Mouse (Mus musculus) testis, adult 2 months (tissue): ENCODE measurements around the gene Aprt. TPM values are rescaled to one million over a fixed set of nuclear protein-coding genes. Genes with fewer than 3 reads are reported as not detected.

Source experiments
- H3K27ac ChIP-seq: fragments of 200-500 bp; 2 replicates; pipeline ENCODE4 v1.5.1; 2012; ENCODE audit warnings: low read depth, low read length; ENCODE audit not compliant: control insufficient read depth, insufficient read depth
- H3K27me3 ChIP-seq: fragments of 200-500 bp; 2 replicates; pipeline ENCODE4 v1.6.1; 2012; ENCODE audit warnings: mild to moderate bottlenecking, low read length, moderate library complexity; ENCODE audit not compliant: control insufficient read depth, insufficient read depth
- H3K36me3 ChIP-seq: fragments of 200-500 bp; 2 replicates; pipeline ENCODE4 v1.6.1; 2012; ENCODE audit warnings: mild to moderate bottlenecking, low read length; ENCODE audit not compliant: control insufficient read depth, insufficient read depth
- H3K4me1 ChIP-seq: fragments of 200-500 bp; 2 replicates; pipeline ENCODE4 v1.6.1; 2012; ENCODE audit warnings: low read length; ENCODE audit not compliant: control insufficient read depth, insufficient read depth
- H3K4me3 ChIP-seq: fragments of 200-500 bp; 2 replicates; pipeline ENCODE4 v1.5.1; 2012; ENCODE audit warnings: low read depth, mild to moderate bottlenecking, low read length, moderate library complexity, mixed read lengths; ENCODE audit not compliant: control insufficient read depth
- CTCF ChIP-seq: fragments of 200-500 bp; IDR thresholded peaks from 2 replicates; pipeline ENCODE4 v1.5.1; 2012; ENCODE audit warnings: low read depth, mild to moderate bottlenecking, inconsistent platforms, low read length, moderate library complexity; ENCODE audit not compliant: control insufficient read depth, insufficient read depth, insufficient replicate concordance
- POLR2A ChIP-seq: fragments of 200-500 bp; IDR thresholded peaks from 2 replicates; pipeline ENCODE4 v1.6.1; 2012; ENCODE audit warnings: low read depth, mild to moderate bottlenecking, inconsistent platforms, low read length, moderate library complexity; ENCODE audit not compliant: control insufficient read depth
- polyA plus RNA-seq: library from polyadenylated mRNA; depleted of rRNA; stranded (reverse); fragments of >200 nt; gene quantifications from 2 replicates; pipeline ENCODE4 v1.2.3, GENCODE M21; 2012; rRNA removed

Gene Aprt
- polyA plus RNA-seq, result 267 and 294 TPM in 2 replicates

DNA sequence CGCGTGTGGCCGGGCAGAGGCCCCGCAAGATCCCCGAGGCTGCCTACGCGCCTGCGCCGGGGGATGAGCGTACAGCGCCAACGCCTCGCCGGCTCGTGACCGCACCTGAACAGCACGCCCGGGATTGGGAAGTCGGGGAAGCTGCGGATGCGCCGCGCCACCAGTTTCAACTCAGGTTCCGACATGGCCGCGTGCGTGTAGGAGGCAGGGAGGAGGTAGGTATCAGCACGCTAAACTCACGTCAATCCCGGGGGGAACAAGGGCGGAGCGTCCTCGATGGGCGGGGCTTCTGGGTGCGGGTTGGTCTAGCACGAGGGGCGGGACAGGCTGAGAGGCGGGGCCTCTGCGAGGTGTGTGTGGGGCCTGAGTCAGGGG is at the start of gene Aprt:
TSS of gene Aprt (minus strand) at position 262 of the 375 bp plus-strand sequence.
- Histone ChIP-seq H3K4me3 (peak within 1 kb of the TSS; percentile 94), H3K27ac (peak within 1 kb of the TSS; percentile 73), H3K36me3 (no peaks in the 10 kb centered on the region), H3K27me3 (no peaks in the 10 kb centered on the region), H3K4me1 (peaks cover 12% of the 10 kb centered on the region)
- TF ChIP-seq CTCF (no peak), POLR2A (peak; percentile 70)

DNA sequence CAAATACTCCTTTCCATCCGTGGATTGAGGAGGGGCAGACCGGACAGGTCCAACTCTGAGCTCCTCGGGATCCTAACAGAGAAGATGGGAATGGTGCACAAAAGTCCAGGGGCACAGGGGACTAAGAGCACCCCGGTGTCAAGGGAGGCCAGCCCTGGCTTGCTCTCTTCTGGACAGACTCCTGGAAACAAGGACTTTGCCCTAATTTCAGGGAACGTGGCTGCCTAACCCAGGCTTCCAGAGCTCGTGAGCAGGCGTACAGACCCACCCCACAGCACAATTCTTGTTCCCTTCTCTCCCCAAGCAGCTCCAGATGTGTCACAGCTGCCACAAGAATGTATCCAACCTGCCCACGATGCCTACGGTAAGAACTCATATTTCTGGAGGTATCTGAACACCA is 49.1 kb upstream of the Aprt start:
- Histone ChIP-seq H3K4me3 (no peak overlapping the region), H3K4me1 (no peaks in the 10 kb centered on the region; the same call in 1 of the 2 replicates), H3K27me3 (no peaks in the 10 kb centered on the region), H3K36me3 (no peaks in the 10 kb centered on the region), H3K27ac (no peak overlapping the region)
- TF ChIP-seq POLR2A, result no peak
- no peak for TF ChIP-seq CTCF

DNA sequence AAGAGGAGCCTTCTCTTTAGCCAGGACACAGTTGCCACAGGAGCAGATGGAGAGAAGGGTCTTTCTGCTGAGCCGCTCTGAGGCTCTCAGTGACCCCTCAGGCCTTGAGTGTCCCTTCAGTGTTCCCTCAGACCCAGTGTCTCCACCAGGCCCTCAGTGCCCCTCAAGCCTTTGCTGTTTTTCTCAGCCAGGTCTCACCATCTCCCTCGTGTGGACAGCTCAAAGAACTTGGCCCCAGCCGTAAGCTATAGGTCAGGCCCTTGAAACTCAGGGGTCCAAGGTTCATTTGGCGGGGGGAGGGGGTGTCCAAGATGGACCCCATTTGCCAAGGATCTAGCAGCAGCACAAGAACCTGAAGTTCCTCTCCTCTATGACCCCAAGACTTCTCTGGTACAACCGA is 47.9 kb upstream of the Aprt start:
- no peak for TF ChIP-seq CTCF
- TF ChIP-seq POLR2A, result no peak
- H3K36me3 ChIP-seq, result no peaks in the 10 kb centered on the region
- no peaks in the 10 kb centered on the region; the same call in 1 of the 2 replicates for H3K4me1 ChIP-seq

DNA sequence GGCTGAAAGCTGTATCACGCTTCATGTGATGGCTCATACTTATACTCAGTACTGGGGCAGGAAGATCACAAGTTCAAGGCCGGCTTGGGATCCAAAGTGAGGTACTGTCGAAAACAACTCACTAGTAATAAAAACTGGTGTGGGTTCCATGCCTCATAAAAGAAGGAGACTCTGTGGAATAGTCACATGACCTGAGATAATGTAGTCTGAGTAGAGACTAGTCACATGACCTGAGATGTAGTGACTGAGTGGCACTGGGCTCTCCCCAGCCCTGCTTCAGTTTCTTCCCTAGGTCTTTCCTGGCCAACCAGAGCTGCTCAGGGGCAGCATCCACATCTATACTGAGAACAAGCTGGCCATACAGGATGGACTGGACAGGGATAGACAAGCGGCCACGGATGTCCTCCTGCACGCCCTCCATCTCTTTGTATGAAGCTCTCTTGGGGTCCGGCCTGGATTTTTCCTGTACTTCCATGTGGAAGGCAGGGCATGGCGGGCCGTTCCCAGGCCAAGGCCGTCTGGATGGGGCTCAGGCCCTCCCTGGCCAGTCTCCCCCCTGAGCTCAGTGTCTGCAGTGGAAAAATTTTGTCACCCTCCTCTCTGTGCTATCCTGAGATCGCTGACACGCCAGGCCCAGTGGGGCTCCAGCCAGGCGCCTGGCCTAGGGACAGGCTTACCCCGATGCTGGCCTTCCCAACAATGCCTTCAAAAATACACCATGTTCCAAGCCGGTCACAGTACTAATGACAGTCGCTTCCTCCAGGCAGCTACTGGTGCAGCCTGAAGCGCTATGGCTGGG is 47.3 kb upstream of the Aprt start:
- no peak overlapping the region for H3K27ac ChIP-seq
- no peak for TF ChIP-seq CTCF
- TF ChIP-seq POLR2A, result no peak
- H3K4me1 ChIP-seq, result no peaks in the 10 kb centered on the region; the same call in 1 of the 2 replicates
- H3K4me3 ChIP-seq, result no peak overlapping the region
- no peaks in the 10 kb centered on the region for H3K27me3 ChIP-seq
- no peaks in the 10 kb centered on the region for H3K36me3 ChIP-seq

More for the DNA sequence above, 47.9 kb upstream of the Aprt start:
- H3K4me3 ChIP-seq, result no peak overlapping the region
- H3K27me3 ChIP-seq, result no peaks in the 10 kb centered on the region
- no peak overlapping the region for H3K27ac ChIP-seq

DNA sequence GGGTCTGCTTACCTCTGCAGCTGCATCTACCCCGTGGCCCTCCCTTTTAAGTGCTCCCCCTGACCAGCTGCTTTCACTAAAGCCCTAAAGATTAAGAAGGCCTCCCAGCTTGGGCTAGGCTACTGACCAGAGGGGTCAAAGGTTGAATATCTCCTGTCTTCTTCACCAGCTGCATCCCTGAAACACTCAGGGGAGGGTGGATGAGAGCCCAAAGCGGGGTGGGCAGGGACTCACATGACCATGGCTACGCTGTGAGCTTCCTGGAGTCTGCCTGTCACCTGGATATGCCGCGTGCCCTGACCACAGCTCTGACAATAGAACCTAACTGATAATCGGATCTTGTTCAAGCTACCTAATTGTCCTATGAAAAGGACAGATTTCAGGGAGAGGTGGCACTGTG is 46.0 kb upstream of the Aprt start, which contains the start of gene Pabpn1l:
TSS of gene Pabpn1l (minus strand) at position 13 of the 400 bp plus-strand sequence.
- TF ChIP-seq POLR2A (no peak), CTCF (no peak)
- Histone ChIP-seq H3K27ac (no peak within 1 kb of the TSS), H3K4me1 (no peaks in the 10 kb centered on the region), H3K27me3 (no peaks in the 10 kb centered on the region), H3K36me3 (no peaks in the 10 kb centered on the region), H3K4me3 (no peak within 1 kb of the TSS)

DNA sequence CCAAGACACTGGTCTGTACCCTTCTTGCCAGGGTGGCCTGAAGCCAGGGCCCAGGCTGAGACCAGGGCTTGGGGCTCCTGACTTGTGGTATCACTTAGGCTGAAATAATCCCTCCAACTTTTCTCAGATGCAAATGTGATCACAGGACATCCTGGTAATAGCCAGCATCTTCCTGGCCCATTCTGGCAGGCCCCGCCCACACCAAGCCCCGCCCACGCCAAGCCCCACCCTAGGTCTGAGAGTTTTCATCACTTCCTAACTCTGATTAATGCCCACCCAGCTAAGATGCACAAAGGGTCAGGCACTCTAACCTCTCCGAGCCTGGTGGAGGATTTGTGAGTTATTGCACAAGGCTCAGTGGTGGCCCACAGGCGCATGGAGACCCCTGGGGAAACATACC is 43.7 kb upstream of the Aprt start:
- no peaks in the 10 kb centered on the region for H3K36me3 ChIP-seq
- TF ChIP-seq POLR2A, result no peak
- no peak for TF ChIP-seq CTCF
- H3K27ac ChIP-seq, result no peak overlapping the region
- no peak overlapping the region for H3K4me3 ChIP-seq
- H3K27me3 ChIP-seq, result no peaks in the 10 kb centered on the region
- H3K4me1 ChIP-seq, result no peaks in the 10 kb centered on the region

DNA sequence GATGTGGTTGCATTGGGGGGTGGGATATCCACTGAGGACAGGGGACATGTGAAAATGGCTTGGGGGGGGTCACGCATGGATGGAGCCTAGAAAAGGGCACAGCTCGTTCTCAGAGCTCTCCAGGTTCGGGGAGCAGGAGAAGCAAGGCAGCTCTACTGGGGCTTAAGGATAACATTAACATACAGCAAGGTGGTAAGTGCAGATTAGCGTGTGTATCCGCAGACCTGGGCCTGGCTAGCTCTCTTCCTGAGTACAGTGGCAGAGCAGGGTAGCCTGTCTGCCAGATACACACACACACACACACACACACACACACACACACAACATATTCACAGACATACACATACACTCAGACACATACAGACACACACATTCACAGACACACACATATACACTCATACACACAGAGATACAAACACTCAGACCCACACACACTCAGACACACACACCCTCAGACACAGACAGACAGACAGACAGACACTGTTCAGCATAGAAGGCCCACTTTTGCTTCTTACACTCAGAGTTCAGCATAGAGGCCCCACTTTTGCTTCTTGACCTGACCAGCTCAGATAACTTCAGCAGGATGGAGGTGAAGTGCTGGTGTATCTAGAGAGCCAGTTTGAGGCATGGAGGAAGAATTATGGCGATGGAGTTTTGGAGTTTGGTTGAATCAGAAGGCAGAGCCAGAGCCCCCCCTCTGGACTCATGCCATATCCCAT is 42.1 kb upstream of the Aprt start:
- no peak for TF ChIP-seq POLR2A
- TF ChIP-seq CTCF, result no peak
- Histone ChIP-seq H3K4me1 (no peaks in the 10 kb centered on the region), H3K4me3 (no peak overlapping the region), H3K27ac (no peak overlapping the region), H3K36me3 (no peaks in the 10 kb centered on the region), H3K27me3 (no peaks in the 10 kb centered on the region)
